Mouse (Mus musculus) G1E (cell line): ENCODE data around the gene Rad51ap2.

Experiments
- CTCF ChIP-seq: IDR thresholded peaks from 2 replicates; pipeline ENCODE4 v1.5.1; 2012; ENCODE audit warnings: low read depth, low read length, inconsistent platforms, mixed read lengths
- GATA1 ChIP-seq: IDR thresholded peaks from 2 replicates; pipeline ENCODE4 v1.6.1; 2012; ENCODE audit warnings: borderline replicate concordance, low read length, inconsistent platforms, mixed read lengths
- POLR2AphosphoS5 ChIP-seq: IDR thresholded peaks from 2 replicates; pipeline ENCODE4 v1.6.1; 2012; ENCODE audit warnings: low read depth, low read length, inconsistent platforms; ENCODE audit not compliant: insufficient replicate concordance
- TAL1 ChIP-seq: conservative IDR thresholded peaks from 2 replicates; pipeline ENCODE4 v1.6.1; 2012; ENCODE audit warnings: low read depth, low read length, inconsistent platforms, mixed read lengths

DNA sequence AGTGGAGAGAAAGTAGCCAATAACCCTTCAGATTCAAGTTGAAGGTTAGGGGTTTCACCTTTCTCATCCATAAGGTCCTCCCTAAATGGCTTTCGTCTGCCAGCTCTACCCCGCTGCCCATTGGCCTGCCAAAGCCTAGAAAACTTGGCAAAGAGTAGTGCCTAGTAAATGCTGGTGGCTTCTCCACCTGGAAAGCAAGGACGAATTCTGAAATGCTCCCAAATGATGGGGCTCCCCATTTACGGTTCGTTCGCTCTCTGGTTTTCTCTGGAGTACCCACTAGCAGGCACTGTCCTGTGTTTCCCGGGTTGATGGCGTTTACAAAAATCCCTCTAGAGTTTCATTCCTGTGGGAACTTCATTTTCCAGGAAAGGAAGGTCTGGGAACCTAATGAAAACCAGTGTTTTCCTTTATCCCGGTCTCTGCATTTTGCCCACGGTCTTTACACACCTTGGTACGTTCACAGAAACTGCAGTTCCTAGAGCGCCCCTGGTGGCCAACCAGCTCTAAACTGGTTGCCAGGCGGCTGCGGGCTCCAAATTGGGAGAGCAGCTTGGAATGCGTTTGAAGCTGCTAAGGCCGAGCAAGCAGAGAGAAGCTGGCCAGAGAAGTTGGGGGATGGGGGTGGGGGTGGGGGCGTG is 18.5 kb upstream of the Rad51ap2 start:
- no peak for TF ChIP-seq CTCF
- TF ChIP-seq POLR2AphosphoS5, result no peak
- TF ChIP-seq GATA1, result no peak
- no peak for TF ChIP-seq TAL1
